Mouse (Mus musculus): Measurements from ENCODE around the gene Crtc3. TPM values are rescaled to one million over a fixed set of nuclear protein-coding genes. Genes with fewer than 3 reads are reported as not detected.
A peak's percentile ranks its signal among the peaks of the same experiment; 100 is the strongest.

Gene Crtc3
- polyA plus RNA-seq, 2 experiments, result 1.9 to 2.4 TPM

GRCm38 (mm10) chr7:80639981-80640380, 48.7 kb downstream of the Crtc3 start:
- Histone ChIP-seq H3K9ac (replicated peaks) (no peak overlapping the region), H3K4me2 (ENCODE audit: low read depth) (no peak overlapping the region), H3K27me3 (ENCODE audit: control insufficient read depth, insufficient read depth, low read length) (no peaks in the 10 kb centered on the region), H3K27ac (no peak overlapping the region), H3K36me3 (replicated peaks; ENCODE audit: control insufficient read depth, insufficient read depth, low read depth) (no peaks in the 10 kb centered on the region), H3K9me3 (ENCODE audit: control insufficient read depth, low read length) (no peaks in the 10 kb centered on the region), H3K4me1 (replicated peaks; ENCODE audit: control insufficient read depth in 2 of 2, insufficient read depth in 2 of 2, low read length in 1 of 2) (peaks cover 14 to 57% of the 10 kb centered on the region in 2 experiments), H3K4me3 (ENCODE audit: insufficient read depth in 1 of 2, low read depth in 2 of 2, low read length in 2 of 2) (no peak overlapping the region)
- no peak for DNase-seq (ENCODE audit: low read depth in 3 of 3, low spot score in 3 of 3)
- ATAC-seq (ENCODE audit: insufficient read depth), result no peak
- WGBS (ENCODE audit: insufficient replicate concordance), result 77% methylated on average over 3 of the region's 3 CpGs
- TF ChIP-seq CTCF (IDR thresholded peaks at IDR 0.05; ENCODE audit: low read depth), result no peak
- TF ChIP-seq EP300 (IDR thresholded peaks at IDR 0.05; ENCODE audit: low read depth), result no peak

DNA sequence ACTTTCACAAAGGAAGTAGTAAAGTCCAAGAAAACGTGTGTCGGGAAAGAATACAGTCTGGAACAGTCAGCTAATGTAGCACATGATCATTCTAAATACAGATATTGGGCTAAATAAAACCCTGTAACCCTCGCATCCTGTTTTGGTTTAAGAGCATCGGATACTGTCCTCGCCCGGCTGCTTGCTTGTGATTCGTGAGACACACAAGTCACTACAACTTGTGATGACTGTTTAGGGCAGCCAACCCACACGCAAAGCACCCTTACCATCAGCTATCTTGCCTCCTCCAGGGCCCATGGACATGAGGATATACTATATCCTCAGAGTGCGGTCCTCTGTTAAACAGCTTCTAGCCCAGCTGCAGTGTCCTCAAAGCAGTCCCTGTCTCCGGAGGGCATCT, 50.2 kb downstream of the Crtc3 start:
- no peaks in the 10 kb centered on the region for H3K27me3 ChIP-seq (ENCODE audit: control insufficient read depth, insufficient read depth, low read length)
- H3K9ac ChIP-seq (replicated peaks), result no peak overlapping the region
- H3K27ac ChIP-seq, result no peak overlapping the region
- no peaks in the 10 kb centered on the region for H3K9me3 ChIP-seq (ENCODE audit: control insufficient read depth, low read length)
- DNase-seq (ENCODE audit: low read depth in 3 of 3, low spot score in 3 of 3) (no peak), ATAC-seq (ENCODE audit: insufficient read depth) (no peak)
- 63% methylated on average over 10 of the region's 10 CpGs for WGBS (ENCODE audit: insufficient replicate concordance)
- TF ChIP-seq EP300 (IDR thresholded peaks at IDR 0.05; ENCODE audit: low read depth) (no peak), CTCF (IDR thresholded peaks at IDR 0.05; ENCODE audit: low read depth) (no peak)
- no peaks in the 10 kb centered on the region for H3K36me3 ChIP-seq (replicated peaks; ENCODE audit: control insufficient read depth, insufficient read depth, low read depth)
- no peak overlapping the region for H3K4me2 ChIP-seq (ENCODE audit: low read depth)
- H3K4me3 ChIP-seq (ENCODE audit: insufficient read depth in 1 of 2, low read depth in 2 of 2, low read length in 2 of 2), result no peak overlapping the region
- peaks cover 14 to 55% of the 10 kb centered on the region in 2 experiments for H3K4me1 ChIP-seq (replicated peaks; ENCODE audit: control insufficient read depth in 2 of 2, insufficient read depth in 2 of 2, low read length in 1 of 2)

GRCm38 (mm10) chr7:80636953-80637800, 51.5 kb downstream of the Crtc3 start:
- Histone ChIP-seq H3K4me2 (ENCODE audit: low read depth) (no peak overlapping the region), H3K27ac (no peak overlapping the region), H3K9ac (replicated peaks) (no peak overlapping the region), H3K4me1 (replicated peaks; ENCODE audit: control insufficient read depth in 2 of 2, insufficient read depth in 2 of 2, low read length in 1 of 2) (peaks cover 10 to 43% of the 10 kb centered on the region in 2 experiments), H3K27me3 (ENCODE audit: control insufficient read depth, insufficient read depth, low read length) (no peaks in the 10 kb centered on the region), H3K4me3 (ENCODE audit: insufficient read depth in 1 of 2, low read depth in 2 of 2, low read length in 2 of 2) (no peak overlapping the region), H3K9me3 (ENCODE audit: control insufficient read depth, low read length) (no peaks in the 10 kb centered on the region), H3K36me3 (replicated peaks; ENCODE audit: control insufficient read depth, insufficient read depth, low read depth) (no peaks in the 10 kb centered on the region)
- TF ChIP-seq EP300 (IDR thresholded peaks at IDR 0.05; ENCODE audit: low read depth) (no peak), CTCF (IDR thresholded peaks at IDR 0.05; ENCODE audit: low read depth) (no peak)
- ATAC-seq (ENCODE audit: insufficient read depth), result no peak
- no peak for DNase-seq (ENCODE audit: low read depth in 3 of 3, low spot score in 3 of 3)
- WGBS (ENCODE audit: insufficient replicate concordance), result 61% methylated on average over 9 of the region's 9 CpGs

DNA sequence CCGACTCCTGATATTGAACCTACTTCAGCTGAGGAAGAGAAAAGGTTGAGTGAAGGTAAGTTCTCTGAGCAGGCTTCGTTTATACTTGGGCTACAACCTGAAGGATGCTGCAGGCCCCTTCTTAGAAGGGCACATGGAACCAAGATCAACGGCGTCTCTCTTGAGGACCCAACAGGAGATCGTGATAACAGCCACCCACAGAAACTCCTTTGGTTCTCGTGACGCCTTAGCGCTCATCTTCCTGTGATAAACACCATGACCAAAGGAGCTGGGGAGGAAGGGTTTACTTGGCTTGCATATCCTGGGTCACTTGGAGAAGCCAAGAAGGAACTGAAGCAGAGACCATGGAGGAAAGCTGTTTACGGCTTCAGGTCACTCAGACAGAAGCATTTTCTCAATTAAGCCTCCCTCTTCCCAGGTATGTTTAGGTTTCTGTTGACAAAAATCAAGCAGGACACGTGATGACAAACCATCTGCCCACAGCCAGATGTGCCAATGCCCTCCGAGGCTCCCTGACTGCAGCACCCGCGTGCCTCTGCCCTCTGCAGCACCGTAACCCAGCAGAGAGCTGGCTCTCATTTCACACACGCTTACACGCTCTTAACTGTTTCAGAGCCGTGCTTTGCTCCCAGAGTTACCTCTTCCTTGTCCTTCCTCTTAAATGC, 52.3 kb downstream of the Crtc3 start:
- TF ChIP-seq CTCF (IDR thresholded peaks at IDR 0.05; ENCODE audit: low read depth) (no peak), EP300 (IDR thresholded peaks at IDR 0.05; ENCODE audit: low read depth) (no peak)
- Histone ChIP-seq H3K9ac (replicated peaks) (no peak overlapping the region), H3K9me3 (ENCODE audit: control insufficient read depth, low read length) (no peaks in the 10 kb centered on the region), H3K27ac (no peak overlapping the region), H3K4me1 (replicated peaks; ENCODE audit: control insufficient read depth in 2 of 2, insufficient read depth in 2 of 2, low read length in 1 of 2) (peaks cover 7 to 39% of the 10 kb centered on the region in 2 experiments), H3K36me3 (replicated peaks; ENCODE audit: control insufficient read depth, insufficient read depth, low read depth) (no peaks in the 10 kb centered on the region), H3K4me3 (ENCODE audit: insufficient read depth in 1 of 2, low read depth in 2 of 2, low read length in 2 of 2) (no peak overlapping the region), H3K4me2 (ENCODE audit: low read depth) (no peak overlapping the region), H3K27me3 (ENCODE audit: control insufficient read depth, insufficient read depth, low read length) (no peaks in the 10 kb centered on the region)
- WGBS (ENCODE audit: insufficient replicate concordance), result 29% methylated on average over 17 of the region's 17 CpGs
- peak; percentile 45; the same call in 1 of the 2 replicates for ATAC-seq (ENCODE audit: insufficient read depth)
- no peak for DNase-seq (ENCODE audit: low read depth in 3 of 3, low spot score in 3 of 3)

DNA sequence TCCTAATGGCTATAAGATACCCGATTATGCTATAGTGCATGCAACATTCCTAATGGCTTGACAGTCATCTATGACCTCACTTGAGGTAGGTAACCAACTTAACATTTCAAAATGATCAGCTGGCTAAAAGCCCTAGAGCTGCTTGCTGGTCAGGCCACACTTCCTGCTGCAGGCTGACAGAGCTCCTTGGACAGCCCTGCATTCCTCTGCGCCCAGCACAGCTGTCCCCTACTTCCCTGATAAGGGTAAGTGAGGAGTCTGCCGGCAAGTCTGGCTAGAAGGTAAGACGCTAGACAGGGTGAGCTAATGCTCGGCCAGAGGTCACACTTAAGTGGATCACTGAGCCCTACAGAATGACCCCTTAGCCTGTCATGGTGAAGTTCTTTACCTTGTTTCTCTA, 52.8 kb downstream of the Crtc3 start:
- Histone ChIP-seq H3K4me3 (ENCODE audit: insufficient read depth in 1 of 2, low read depth in 2 of 2, low read length in 2 of 2) (no peak overlapping the region), H3K27me3 (ENCODE audit: control insufficient read depth, insufficient read depth, low read length) (no peaks in the 10 kb centered on the region), H3K9ac (replicated peaks) (no peak overlapping the region), H3K4me2 (ENCODE audit: low read depth) (no peak overlapping the region), H3K36me3 (replicated peaks; ENCODE audit: control insufficient read depth, insufficient read depth, low read depth) (no peaks in the 10 kb centered on the region), H3K9me3 (ENCODE audit: control insufficient read depth, low read length) (no peaks in the 10 kb centered on the region), H3K27ac (no peak overlapping the region), H3K4me1 (replicated peaks; ENCODE audit: control insufficient read depth in 2 of 2, insufficient read depth in 2 of 2, low read length in 1 of 2) (peaks cover 7 to 40% of the 10 kb centered on the region in 2 experiments)
- DNase-seq (ENCODE audit: low read depth in 3 of 3, low spot score in 3 of 3) (no peak), ATAC-seq (ENCODE audit: insufficient read depth) (peak; percentile 59; the same call in 1 of the 2 replicates)
- no peak for TF ChIP-seq CTCF (IDR thresholded peaks at IDR 0.05; ENCODE audit: low read depth)
- no peak for TF ChIP-seq EP300 (IDR thresholded peaks at IDR 0.05; ENCODE audit: low read depth)
- WGBS (ENCODE audit: insufficient replicate concordance), result 12% methylated on average over 5 of the region's 5 CpGs
